Comparison of ENCODE assay signal across 8 mouse cellular contexts in genomic region chr14:31233996-31234591, GRCm38 (mm10). TPM values are rescaled to one million over a fixed set of nuclear protein-coding genes. Genes with fewer than 3 reads are reported as not detected.
DNase-seq lines count a peak whose midpoint lies in the region; ATAC-seq lines count a peak whose summit lies in the region.

No protein-coding gene starts in this region.

- H3K36me3 ChIP-seq in forebrain, embryonic 14.5 days (ENCODE audit: control insufficient read depth, insufficient read depth, low read length) = no peaks in the 10 kb centered on the region
- H3K36me3 ChIP-seq in lung, embryonic 15.5 days = no peaks in the 10 kb centered on the region

- peak; percentile 69 for ATAC-seq in forebrain, embryonic 14.5 days
- ATAC-seq in hematopoietic stem cell, adult 5-6 weeks (replicated peaks in 1 of 2; ENCODE audit: insufficient read depth in 1 of 2, low FRiP score in 2 of 2, low TSS enrichment in 1 of 2, low read depth in 1 of 2, poor library complexity in 2 of 2, severe bottlenecking in 2 of 2) = peak; percentile 87 to 88
- peak; percentile 10; the same call in 1 of the 2 replicates for ATAC-seq in lung, embryonic 15.5 days (ENCODE audit: borderline replicate concordance, extremely low read depth, low FRiP score, low TSS enrichment)

- H3K27me3 ChIP-seq in forebrain, embryonic 14.5 days (replicated peaks; ENCODE audit: control insufficient read depth, insufficient read depth, low read length) = no peaks in the 10 kb centered on the region
- no peaks in the 10 kb centered on the region for H3K27me3 ChIP-seq in lung, embryonic 15.5 days

- no peaks in the 10 kb centered on the region for H3K4me1 ChIP-seq in forebrain, embryonic 14.5 days (ENCODE audit: control insufficient read depth, insufficient read depth, low read length)
- peaks cover 28% of the 10 kb centered on the region; the same call in 1 of the 2 replicates for H3K4me1 ChIP-seq in lung, embryonic 15.5 days

- H3K27ac ChIP-seq in forebrain, embryonic 14.5 days (ENCODE audit: low read depth, low read length) = no peak overlapping the region
- peak overlapping the region; percentile 71 for H3K27ac ChIP-seq in lung, embryonic 15.5 days

- no peaks in the 10 kb centered on the region for H3K9me3 ChIP-seq in forebrain, embryonic 14.5 days (replicated peaks; ENCODE audit: control insufficient read depth, low read length)
- H3K9me3 ChIP-seq in lung, embryonic 15.5 days = no peaks in the 10 kb centered on the region

- peak overlapping the region; percentile 5; the same call in 1 of the 2 replicates for H3K4me2 ChIP-seq in forebrain, embryonic 14.5 days (ENCODE audit: low read length)
- no peak overlapping the region for H3K4me2 ChIP-seq in lung, embryonic 15.5 days

- H3K4me3 ChIP-seq in forebrain, embryonic 14.5 days (ENCODE audit: low read depth, low read length) = no peak overlapping the region
- H3K4me3 ChIP-seq in lung, embryonic 15.5 days = no peak overlapping the region

- 0 out of 2 replicates have a peak overlapping the region, but pooled peaks have one; percentile 2 for H3K9ac ChIP-seq in forebrain, embryonic 14.5 days (ENCODE audit: low read length)
- H3K9ac ChIP-seq in lung, embryonic 15.5 days = peak overlapping the region; percentile 6; the same call in 1 of the 2 replicates

- 23% methylated on average over 11 of the region's 11 CpGs for WGBS in forebrain, embryonic 14.5 days
- WGBS in lung, embryonic 15.5 days = 14% methylated on average over 11 of the region's 11 CpGs

- peak; percentile 82 for DNase-seq in MN1 (ENCODE audit: low spot score)
- DNase-seq in c-Kit-positive CD71-positive TER-119-negative erythroid progenitor cells, embryonic 14.5 days (ENCODE audit: low read depth) = peak; percentile 71
- DNase-seq in forebrain, embryonic 14.5 days (ENCODE audit: low spot score) = peak; percentile 90
- DNase-seq in layer of hippocampus, adult 18-20 months (ENCODE audit: low spot score in 2 of 2) = peak; percentile 69 to 90
- DNase-seq in ovary, adult 18-20 months (ENCODE audit: low spot score) = peak; percentile 48
- peak; percentile 70 for DNase-seq in thymus, postnatal 14 days

RNA-seq across cellular contexts. Expression of gene Sema3g, which starts 16.4 kb away (rescaled TPM):
- 0.23 and 0.25 TPM in 2 replicates for polyA plus RNA-seq in forebrain, embryonic 14.5 days (2014; fragmentation: Nextera tagmentation; extraction: Ambion mirVana)
- total RNA-seq in hematopoietic stem cell, adult 5-6 weeks (2017) = 0.06 and 0.20 TPM in 2 replicates
- total RNA-seq in layer of hippocampus, adult 18-20 months (2021) = 1 to 10 TPM; 5.2 to 5.7 TPM
- 2.1 and 2.5 TPM in 2 replicates for polyA plus RNA-seq in lung, embryonic 15.5 days (2015; fragmentation: Nextera tagmentation; extraction: Ambion mirVana)

RNA-seq across cellular contexts. Expression of gene Phf7, which starts 17.0 kb away (rescaled TPM):
- 11.6 and 13.2 TPM in 2 replicates for polyA plus RNA-seq in forebrain, embryonic 14.5 days (2014; fragmentation: Nextera tagmentation; extraction: Ambion mirVana)
- total RNA-seq in hematopoietic stem cell, adult 5-6 weeks (2017) = 14.6 and 21.7 TPM in 2 replicates
- 1 to 10 TPM; 3.7 to 3.8 TPM for total RNA-seq in layer of hippocampus, adult 18-20 months (2021)
- 13.2 and 14.8 TPM in 2 replicates for polyA plus RNA-seq in lung, embryonic 15.5 days (2015; fragmentation: Nextera tagmentation; extraction: Ambion mirVana)

RNA-seq across cellular contexts. Expression of gene Bap1, which starts 17.2 kb away (rescaled TPM):
- 93.9 and 105 TPM in 2 replicates for polyA plus RNA-seq in forebrain, embryonic 14.5 days (2014; fragmentation: Nextera tagmentation; extraction: Ambion mirVana)
- total RNA-seq in hematopoietic stem cell, adult 5-6 weeks (2017) = 58.2 and 72.6 TPM in 2 replicates
- total RNA-seq in layer of hippocampus, adult 18-20 months (2021) = 100 to 1,000 TPM; 137 to 140 TPM
- polyA plus RNA-seq in lung, embryonic 15.5 days (2015; fragmentation: Nextera tagmentation; extraction: Ambion mirVana) = 83.0 and 83.4 TPM in 2 replicates

RNA-seq across cellular contexts. Expression of gene Nisch, which starts 17.3 kb away (rescaled TPM):
- polyA plus RNA-seq in forebrain, embryonic 14.5 days (2014; fragmentation: Nextera tagmentation; extraction: Ambion mirVana) = 217 and 277 TPM in 2 replicates
- 101 and 126 TPM in 2 replicates for total RNA-seq in hematopoietic stem cell, adult 5-6 weeks (2017)
- total RNA-seq in layer of hippocampus, adult 18-20 months (2021) = 100 to 1,000 TPM; 434 to 437 TPM
- polyA plus RNA-seq in lung, embryonic 15.5 days (2015; fragmentation: Nextera tagmentation; extraction: Ambion mirVana) = 387 and 413 TPM in 2 replicates

RNA-seq across cellular contexts. Expression of gene Tnnc1, which starts 26.0 kb away (rescaled TPM):
- polyA plus RNA-seq in forebrain, embryonic 14.5 days (2014; fragmentation: Nextera tagmentation; extraction: Ambion mirVana) = 1.2 and 1.3 TPM in 2 replicates
- not detected in 2 replicates for total RNA-seq in hematopoietic stem cell, adult 5-6 weeks (2017)
- total RNA-seq in layer of hippocampus, adult 18-20 months (2021) = 1 to 10 TPM; 2.0 to 3.5 TPM
- 91.8 and 115 TPM in 2 replicates for polyA plus RNA-seq in lung, embryonic 15.5 days (2015; fragmentation: Nextera tagmentation; extraction: Ambion mirVana)

Comparison
In these comparisons a context has a peak if more than half of its experiments do, and no peak if none do; other contexts are left out.
1. ATAC-seq: peak in every context shown above with its lines; median percentile 88 in hematopoietic stem cell, adult 5-6 weeks; 69 in forebrain, embryonic 14.5 days; 10 in lung, embryonic 15.5 days.